Mouse (Mus musculus): Measurements from ENCODE around the gene Isg20. TPM values are rescaled to one million over a fixed set of nuclear protein-coding genes. Genes with fewer than 3 reads are reported as not detected.

The Isg20 gene
- polyA plus RNA-seq, 1 experiment from 2014 or later, result 0.36 TPM

GRCm38 (mm10) chr7:78925680-78926079, 12.5 kb downstream of the Isg20 start:
- 83% methylated on average over 7 of the region's 7 CpGs for WGBS
- ATAC-seq (ENCODE audit: low FRiP score, low read depth), result no peak
- H3K36me3 ChIP-seq, result no peaks in the 10 kb centered on the region
- H3K4me1 ChIP-seq, result no peaks in the 10 kb centered on the region
- no peaks in the 10 kb centered on the region; the same call in 1 of the 2 replicates for H3K27me3 ChIP-seq
- H3K4me3 ChIP-seq, result no peak overlapping the region
- H3K9me3 ChIP-seq, result no peaks in the 10 kb centered on the region
- no peak overlapping the region for H3K4me2 ChIP-seq (replicated peaks)
- no peak overlapping the region for H3K27ac ChIP-seq (replicated peaks)
- H3K9ac ChIP-seq (replicated peaks), result no peak overlapping the region

GRCm38 (mm10) chr7:78926156-78926555, 12.9 kb downstream of the Isg20 start:
- 78% methylated on average over 9 of the region's 9 CpGs for WGBS
- no peak overlapping the region for H3K27ac ChIP-seq (replicated peaks)
- no peaks in the 10 kb centered on the region; the same call in 1 of the 2 replicates for H3K27me3 ChIP-seq
- H3K9ac ChIP-seq (replicated peaks), result no peak overlapping the region
- ATAC-seq (ENCODE audit: low FRiP score, low read depth), result no peak
- no peaks in the 10 kb centered on the region for H3K36me3 ChIP-seq
- no peak overlapping the region for H3K4me3 ChIP-seq
- no peaks in the 10 kb centered on the region for H3K9me3 ChIP-seq
- no peak overlapping the region for H3K4me2 ChIP-seq (replicated peaks)
- H3K4me1 ChIP-seq, result no peaks in the 10 kb centered on the region

GRCm38 (mm10) chr7:78927266-78927665, 14.0 kb downstream of the Isg20 start:
- Histone ChIP-seq H3K27me3 (no peaks in the 10 kb centered on the region; the same call in 1 of the 2 replicates), H3K9ac (replicated peaks) (no peak overlapping the region), H3K36me3 (no peaks in the 10 kb centered on the region), H3K4me3 (no peak overlapping the region), H3K4me1 (no peaks in the 10 kb centered on the region), H3K9me3 (no peaks in the 10 kb centered on the region), H3K27ac (replicated peaks) (no peak overlapping the region), H3K4me2 (replicated peaks) (no peak overlapping the region)
- no peak for ATAC-seq (ENCODE audit: low FRiP score, low read depth)
- 81% methylated on average over 3 of the region's 3 CpGs for WGBS

- Histone ChIP-seq H3K9ac (replicated peaks) (no peak overlapping the region), H3K4me1 (no peaks in the 10 kb centered on the region), H3K4me3 (no peak overlapping the region), H3K36me3 (no peaks in the 10 kb centered on the region), H3K27me3 (no peaks in the 10 kb centered on the region), H3K4me2 (replicated peaks) (no peak overlapping the region), H3K27ac (replicated peaks) (no peak overlapping the region), H3K9me3 (no peaks in the 10 kb centered on the region)
- no peak for ATAC-seq (ENCODE audit: low FRiP score, low read depth)
- 64% methylated on average over 19 of the region's 19 CpGs for WGBS
These were observed 25.9 kb downstream of the Isg20 start for GRCm38 (mm10) chr7:78938957-78939602.

- no peaks in the 10 kb centered on the region for H3K9me3 ChIP-seq
- WGBS, result 81% methylated on average over 3 of the region's 3 CpGs
- no peak for ATAC-seq (ENCODE audit: low FRiP score, low read depth)
- no peaks in the 10 kb centered on the region for H3K27me3 ChIP-seq
- no peak overlapping the region for H3K4me3 ChIP-seq
- no peaks in the 10 kb centered on the region for H3K4me1 ChIP-seq
- H3K36me3 ChIP-seq, result no peaks in the 10 kb centered on the region
- H3K4me2 ChIP-seq (replicated peaks), result no peak overlapping the region
- no peak overlapping the region for H3K9ac ChIP-seq (replicated peaks)
- H3K27ac ChIP-seq (replicated peaks), result no peak overlapping the region
These were observed 27.7 kb downstream of the Isg20 start for GRCm38 (mm10) chr7:78940971-78941370.

- Histone ChIP-seq H3K27ac (replicated peaks) (no peak overlapping the region), H3K4me2 (replicated peaks) (no peak overlapping the region), H3K9ac (replicated peaks) (no peak overlapping the region), H3K4me3 (no peak overlapping the region), H3K27me3 (no peaks in the 10 kb centered on the region), H3K9me3 (no peaks in the 10 kb centered on the region), H3K36me3 (no peaks in the 10 kb centered on the region), H3K4me1 (no peaks in the 10 kb centered on the region)
- no peak for ATAC-seq (ENCODE audit: low FRiP score, low read depth)
- 92% methylated on average over 2 of the region's 2 CpGs for WGBS
These were observed 29.3 kb downstream of the Isg20 start for GRCm38 (mm10) chr7:78942544-78942943.

GRCm38 (mm10) chr7:78953886-78954572, 40.8 kb downstream of the Isg20 start:
- no peak overlapping the region for H3K4me3 ChIP-seq
- H3K27ac ChIP-seq (replicated peaks), result no peak overlapping the region
- WGBS, result 38% methylated on average over 11 of the region's 11 CpGs
- peaks cover 6% of the 10 kb centered on the region; the same call in 1 of the 2 replicates for H3K4me1 ChIP-seq
- H3K27me3 ChIP-seq, result no peaks in the 10 kb centered on the region
- no peak for ATAC-seq (ENCODE audit: low FRiP score, low read depth)
- no peak overlapping the region for H3K4me2 ChIP-seq (replicated peaks)
- no peaks in the 10 kb centered on the region for H3K9me3 ChIP-seq
- no peaks in the 10 kb centered on the region for H3K36me3 ChIP-seq
- no peak overlapping the region for H3K9ac ChIP-seq (replicated peaks)

GRCm38 (mm10) chr7:78954619-78955018, 41.4 kb downstream of the Isg20 start:
- no peak for ATAC-seq (ENCODE audit: low FRiP score, low read depth)

GRCm38 (mm10) chr7:78955086-78955485, 41.9 kb downstream of the Isg20 start:
- Histone ChIP-seq H3K4me3 (no peak overlapping the region), H3K9me3 (no peaks in the 10 kb centered on the region), H3K36me3 (no peaks in the 10 kb centered on the region), H3K4me1 (peaks cover 6% of the 10 kb centered on the region; the same call in 1 of the 2 replicates), H3K27ac (replicated peaks) (no peak overlapping the region), H3K4me2 (replicated peaks) (no peak overlapping the region), H3K27me3 (no peaks in the 10 kb centered on the region), H3K9ac (replicated peaks) (no peak overlapping the region)
- ATAC-seq (ENCODE audit: low FRiP score, low read depth), result no peak
- WGBS, result 94% methylated on average over 6 of the region's 6 CpGs

More at GRCm38 (mm10) chr7:78954619-78955018, 41.4 kb downstream of the Isg20 start:
- Histone ChIP-seq H3K36me3 (no peaks in the 10 kb centered on the region), H3K4me3 (no peak overlapping the region), H3K27me3 (no peaks in the 10 kb centered on the region), H3K4me2 (replicated peaks) (no peak overlapping the region), H3K27ac (replicated peaks) (no peak overlapping the region), H3K9ac (replicated peaks) (no peak overlapping the region), H3K4me1 (peaks cover 6% of the 10 kb centered on the region; the same call in 1 of the 2 replicates), H3K9me3 (no peaks in the 10 kb centered on the region)
- 76% methylated on average over 6 of the region's 6 CpGs for WGBS

GRCm38 (mm10) chr7:78958499-78959073, 45.4 kb downstream of the Isg20 start:
- H3K9ac ChIP-seq (replicated peaks), result no peak overlapping the region
- H3K4me2 ChIP-seq (replicated peaks), result no peak overlapping the region
- WGBS, result 80% methylated on average over 6 of the region's 6 CpGs
- peaks cover 6% of the 10 kb centered on the region; the same call in 1 of the 2 replicates for H3K4me1 ChIP-seq
- H3K27ac ChIP-seq (replicated peaks), result no peak overlapping the region
- H3K4me3 ChIP-seq, result no peak overlapping the region
- H3K27me3 ChIP-seq, result no peaks in the 10 kb centered on the region
- H3K36me3 ChIP-seq, result no peaks in the 10 kb centered on the region
- no peaks in the 10 kb centered on the region for H3K9me3 ChIP-seq
- no peak for ATAC-seq (ENCODE audit: low FRiP score, low read depth)

- H3K27ac ChIP-seq (replicated peaks), result no peak overlapping the region
- H3K4me3 ChIP-seq, result no peak overlapping the region
- H3K9ac ChIP-seq (replicated peaks), result no peak overlapping the region
- 91% methylated on average over 3 of the region's 3 CpGs for WGBS
- no peak for ATAC-seq (ENCODE audit: low FRiP score, low read depth)
- H3K4me2 ChIP-seq (replicated peaks), result no peak overlapping the region
- no peaks in the 10 kb centered on the region for H3K36me3 ChIP-seq
- H3K4me1 ChIP-seq, result no peaks in the 10 kb centered on the region
- no peaks in the 10 kb centered on the region for H3K27me3 ChIP-seq
- H3K9me3 ChIP-seq, result no peaks in the 10 kb centered on the region
These were observed 50.7 kb downstream of the Isg20 start for GRCm38 (mm10) chr7:78963891-78964290.
